In the genomic region with DNA sequence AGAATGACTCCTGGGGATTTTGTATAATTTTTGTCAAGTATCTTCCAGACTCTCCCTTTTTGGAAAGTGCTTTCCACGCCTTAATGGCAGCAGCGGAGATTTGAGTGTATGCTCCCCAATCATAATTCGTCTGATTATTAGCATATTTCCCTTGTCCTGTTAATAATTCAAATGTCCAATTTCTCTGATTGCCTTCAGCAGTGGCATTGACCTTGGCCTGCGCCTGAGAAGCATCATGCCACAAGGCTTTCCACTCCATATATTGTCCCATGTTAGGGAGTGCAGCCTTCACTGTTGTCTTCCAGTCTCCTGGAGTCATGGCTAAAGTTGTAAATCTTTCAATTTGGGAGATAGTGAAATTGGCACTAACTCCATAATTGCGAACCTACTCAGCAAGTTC, we compare ENCODE assay signal across 33 mouse cellular contexts. TPM values are rescaled to one million over a fixed set of nuclear protein-coding genes. Genes with fewer than 3 reads are reported as not detected.
"Had no signal": no experiment of that assay in that cellular context is flagged by ENCODE, and none has a peak within 500 bp of the region (broad histone marks: within the 10 kb centered on the region; RNA-seq: fewer than 3 reads in every experiment).

No protein-coding gene starts in this region.

RNA-seq across cellular contexts. Expression of gene Olfr161, which starts 40.5 kb away (rescaled TPM):
- total RNA-seq: gastrocnemius, adult 2 months; gastrocnemius, postnatal 10 days; gastrocnemius, postnatal 25 days; gastrocnemius, postnatal 4 days; granulocyte monocyte progenitor cell, adult 5-6 weeks; heart, adult 2 months; heart, postnatal 14 days; heart, postnatal 36 days; hematopoietic stem cell, adult 5-6 weeks; layer of hippocampus, adult 2 months; layer of hippocampus, postnatal 10 days; layer of hippocampus, postnatal 25 days; left cerebral cortex, adult 2 months; left cerebral cortex, postnatal 14 days; left cerebral cortex, postnatal 36 days had no signal
- polyA plus RNA-seq: heart, adult 2 months; heart, embryonic 11.5 days; heart, embryonic 13.5 days; heart, embryonic 15.5 days; heart, postnatal 0 days; hindbrain, embryonic 11.5 days; hindbrain, embryonic 13.5 days; hindbrain, embryonic 16.5 days; intestine, embryonic 15.5 days; intestine, postnatal 0 days; kidney, embryonic 14.5 days; kidney, embryonic 16.5 days; limb, embryonic 10.5 days; limb, embryonic 12.5 days; limb, embryonic 14.5 days; liver, embryonic 11.5 days; liver, embryonic 13.5 days; liver, embryonic 15.5 days; liver, postnatal 0 days had no signal
